Mouse (Mus musculus): ENCODE data around the gene Wscd2. TPM values are rescaled to one million over a fixed set of nuclear protein-coding genes. Genes with fewer than 3 reads are reported as not detected.

The Wscd2 gene
- total and polyA plus RNA-seq, 3 experiments = 0.26 to 1.5 (median 0.34) TPM

- Histone ChIP-seq H3K4me1 (ENCODE audit: control insufficient read depth, insufficient read depth, low read length) (peaks cover 8% of the 10 kb centered on the region), H3K27ac (no peak overlapping the region; the same call in 1 of the 2 replicates), H3K79me2 (replicated peaks; ENCODE audit: control insufficient read depth, insufficient read depth, low read length) (no peaks in the 10 kb centered on the region), H3K36me3 (ENCODE audit: control insufficient read depth, insufficient read depth, low read length) (no peaks in the 10 kb centered on the region), H3K9ac (ENCODE audit: low read depth, low read length) (no peak overlapping the region), H3K4me3 (no peak overlapping the region), H3K27me3 (ENCODE audit: control insufficient read depth, insufficient read depth, low read length) (no peaks in the 10 kb centered on the region)
- no peak for TF ChIP-seq EP300 (IDR thresholded peaks at IDR 0.05; ENCODE audit: insufficient read depth, low read depth, low read length)
- TF ChIP-seq POLR2A (IDR thresholded peaks at IDR 0.05; ENCODE audit: insufficient read depth, low read depth, low read length) = no peak
- no peak for TF ChIP-seq CTCF (IDR thresholded peaks at IDR 0.05)
- peak in 1 of 2 experiments; percentile 59 for DNase-seq
- intact Hi-C loops (cut with DNase I) = no loop called here
- 57% methylated on average over 4 of the region's 4 CpGs for WGBS
Measured at GRCm38 (mm10) chr5:113625068-113625467, 134.9 kb downstream of the Wscd2 start.

- TF ChIP-seq POLR2A (IDR thresholded peaks at IDR 0.05; ENCODE audit: insufficient read depth, low read depth, low read length) (no peak), CTCF (IDR thresholded peaks at IDR 0.05) (no peak), EP300 (IDR thresholded peaks at IDR 0.05; ENCODE audit: insufficient read depth, low read depth, low read length) (no peak)
- intact Hi-C loops (cut with DNase I) = no loop called here
- DNase-seq = no peak
- WGBS = 65% methylated on average over 8 of the region's 8 CpGs
- H3K4me1 ChIP-seq (ENCODE audit: control insufficient read depth, insufficient read depth, low read length) = peaks cover 8% of the 10 kb centered on the region
- H3K27ac ChIP-seq = no peak overlapping the region
- no peaks in the 10 kb centered on the region for H3K27me3 ChIP-seq (ENCODE audit: control insufficient read depth, insufficient read depth, low read length)
- H3K4me3 ChIP-seq = no peak overlapping the region
- H3K79me2 ChIP-seq (replicated peaks; ENCODE audit: control insufficient read depth, insufficient read depth, low read length) = no peaks in the 10 kb centered on the region
- no peak overlapping the region for H3K9ac ChIP-seq (ENCODE audit: low read depth, low read length)
- H3K36me3 ChIP-seq (ENCODE audit: control insufficient read depth, insufficient read depth, low read length) = no peaks in the 10 kb centered on the region
Measured at GRCm38 (mm10) chr5:113626352-113626751, 136.2 kb downstream of the Wscd2 start.

GRCm38 (mm10) chr5:113626991-113627390, 136.9 kb downstream of the Wscd2 start:
- TF ChIP-seq EP300 (IDR thresholded peaks at IDR 0.05; ENCODE audit: insufficient read depth, low read depth, low read length) (no peak), CTCF (IDR thresholded peaks at IDR 0.05) (no peak), POLR2A (IDR thresholded peaks at IDR 0.05; ENCODE audit: insufficient read depth, low read depth, low read length) (no peak)
- WGBS = 84% methylated on average over 5 of the region's 5 CpGs

GRCm38 (mm10) chr5:113627820-113628437, 137.8 kb downstream of the Wscd2 start:
- H3K4me3 ChIP-seq = no peak overlapping the region
- 29% methylated on average over 11 of the region's 11 CpGs for WGBS
- peaks cover 9% of the 10 kb centered on the region for H3K4me1 ChIP-seq (ENCODE audit: control insufficient read depth, insufficient read depth, low read length)
- H3K27ac ChIP-seq = peak overlapping the region; percentile 17; the same call in 1 of the 2 replicates
- no peaks in the 10 kb centered on the region for H3K27me3 ChIP-seq (ENCODE audit: control insufficient read depth, insufficient read depth, low read length)
- no peaks in the 10 kb centered on the region for H3K79me2 ChIP-seq (replicated peaks; ENCODE audit: control insufficient read depth, insufficient read depth, low read length)
- no peak overlapping the region for H3K9ac ChIP-seq (ENCODE audit: low read depth, low read length)
- TF ChIP-seq EP300 (IDR thresholded peaks at IDR 0.05; ENCODE audit: insufficient read depth, low read depth, low read length) = no peak
- TF ChIP-seq POLR2A (IDR thresholded peaks at IDR 0.05; ENCODE audit: insufficient read depth, low read depth, low read length) = no peak
- no peak for TF ChIP-seq CTCF (IDR thresholded peaks at IDR 0.05)
- intact Hi-C loops (cut with DNase I) = no loop called here
- peak; percentile 71 to 72 for DNase-seq
- H3K36me3 ChIP-seq (ENCODE audit: control insufficient read depth, insufficient read depth, low read length) = no peaks in the 10 kb centered on the region

More at GRCm38 (mm10) chr5:113626991-113627390, 136.9 kb downstream of the Wscd2 start:
- Histone ChIP-seq H3K4me3 (no peak overlapping the region), H3K4me1 (ENCODE audit: control insufficient read depth, insufficient read depth, low read length) (peaks cover 8% of the 10 kb centered on the region), H3K36me3 (ENCODE audit: control insufficient read depth, insufficient read depth, low read length) (no peaks in the 10 kb centered on the region), H3K27me3 (ENCODE audit: control insufficient read depth, insufficient read depth, low read length) (no peaks in the 10 kb centered on the region), H3K27ac (no peak overlapping the region), H3K79me2 (replicated peaks; ENCODE audit: control insufficient read depth, insufficient read depth, low read length) (no peaks in the 10 kb centered on the region), H3K9ac (ENCODE audit: low read depth, low read length) (no peak overlapping the region)
- intact Hi-C loops (cut with DNase I) = no loop called here
- no peak for DNase-seq

- no peaks in the 10 kb centered on the region for H3K27me3 ChIP-seq (ENCODE audit: control insufficient read depth, insufficient read depth, low read length)
- H3K27ac ChIP-seq = no peak overlapping the region
- TF ChIP-seq CTCF (IDR thresholded peaks at IDR 0.05) = no peak
- no peak for TF ChIP-seq POLR2A (IDR thresholded peaks at IDR 0.05; ENCODE audit: insufficient read depth, low read depth, low read length)
- no peak for TF ChIP-seq EP300 (IDR thresholded peaks at IDR 0.05; ENCODE audit: insufficient read depth, low read depth, low read length)
- H3K4me3 ChIP-seq = no peak overlapping the region
- DNase-seq = no peak
- intact Hi-C loops (cut with DNase I) = no loop called here
- no peak overlapping the region for H3K9ac ChIP-seq (ENCODE audit: low read depth, low read length)
- no peaks in the 10 kb centered on the region for H3K79me2 ChIP-seq (replicated peaks; ENCODE audit: control insufficient read depth, insufficient read depth, low read length)
- H3K36me3 ChIP-seq (ENCODE audit: control insufficient read depth, insufficient read depth, low read length) = no peaks in the 10 kb centered on the region
- H3K4me1 ChIP-seq (ENCODE audit: control insufficient read depth, insufficient read depth, low read length) = peaks cover 16% of the 10 kb centered on the region
- 73% methylated on average over 3 of the region's 3 CpGs for WGBS
Measured at GRCm38 (mm10) chr5:113629248-113629647, 139.1 kb downstream of the Wscd2 start.

- 61% methylated on average over 10 of the region's 10 CpGs for WGBS
- H3K27me3 ChIP-seq (ENCODE audit: control insufficient read depth, insufficient read depth, low read length) = no peaks in the 10 kb centered on the region
Measured at GRCm38 (mm10) chr5:113630116-113630515, 140.0 kb downstream of the Wscd2 start.

More at GRCm38 (mm10) chr5:113630116-113630515, 140.0 kb downstream of the Wscd2 start:
- no peak overlapping the region for H3K9ac ChIP-seq (ENCODE audit: low read depth, low read length)
- no peak overlapping the region for H3K4me3 ChIP-seq
- peaks cover 22% of the 10 kb centered on the region for H3K4me1 ChIP-seq (ENCODE audit: control insufficient read depth, insufficient read depth, low read length)
- intact Hi-C loops (cut with DNase I) = loop anchor here (5.0 kb wide), 1 partner anchor 42 kb away; no protein-coding TSS in a partner anchor
- H3K79me2 ChIP-seq (replicated peaks; ENCODE audit: control insufficient read depth, insufficient read depth, low read length) = no peaks in the 10 kb centered on the region
- H3K27ac ChIP-seq = no peak overlapping the region
- H3K36me3 ChIP-seq (ENCODE audit: control insufficient read depth, insufficient read depth, low read length) = no peaks in the 10 kb centered on the region
- DNase-seq = no peak
- TF ChIP-seq EP300 (IDR thresholded peaks at IDR 0.05; ENCODE audit: insufficient read depth, low read depth, low read length) = no peak
- TF ChIP-seq CTCF (IDR thresholded peaks at IDR 0.05) = no peak
- TF ChIP-seq POLR2A (IDR thresholded peaks at IDR 0.05; ENCODE audit: insufficient read depth, low read depth, low read length) = no peak

Data from heart, adult 2 months (tissue).